In genomic region chr1:166281836-166282235, GRCm38 (mm10) we compare ENCODE assay signal across 16 mouse cellular contexts. TPM values are rescaled to one million over a fixed set of nuclear protein-coding genes. Genes with fewer than 3 reads are reported as not detected.
DNase-seq lines count a peak whose midpoint lies in the region; ATAC-seq and TF ChIP-seq lines count a peak whose summit lies in the region.
"Had no signal": no experiment of that assay in that cellular context is flagged by ENCODE, and none has a peak within 500 bp of the region (broad histone marks: within the 10 kb centered on the region; RNA-seq: fewer than 3 reads in every experiment).

No protein-coding gene starts in this region.

- H3K9ac ChIP-seq in forebrain, embryonic 13.5 days, result 0 out of 2 replicates have a peak overlapping the region, but pooled peaks have one; percentile 16
- no peak overlapping the region for H3K9ac ChIP-seq in hindbrain, postnatal 0 days (replicated peaks; ENCODE audit: low read length)
- H3K9ac ChIP-seq in neural tube, embryonic 12.5 days, result no peak overlapping the region
- H3K9ac ChIP-seq: heart, embryonic 12.5 days had no signal

- peak overlapping the region; percentile 93 for H3K27ac ChIP-seq in forebrain, embryonic 13.5 days
- H3K27ac ChIP-seq in hindbrain, postnatal 0 days, result peak overlapping the region; percentile 46
- H3K27ac ChIP-seq in neural tube, embryonic 12.5 days, result no peak overlapping the region
- H3K27ac ChIP-seq: gastrocnemius, adult 2 months had no signal

- peak; percentile 16 for DNase-seq in embryo, embryonic 11 days
- no peak for DNase-seq in embryo, embryonic 9.5 days (ENCODE audit: extremely low spot score)
- peak; percentile 25 for DNase-seq in hindbrain, postnatal 0 days (ENCODE audit: low spot score)
- no peak for DNase-seq in cerebellum, adult 9-11 months
- no peak for DNase-seq in left cerebral cortex, adult 8-10 months (ENCODE audit: low spot score in 2 of 2)
- DNase-seq in layer of hippocampus, adult 9-10 months (ENCODE audit: low spot score), result no peak
- DNase-seq: gastrocnemius, adult 2 months; thymus, adult 18-20 months had no signal

- H3K4me1 ChIP-seq in forebrain, embryonic 13.5 days, result peaks cover 90% of the 10 kb centered on the region
- H3K4me1 ChIP-seq in hindbrain, postnatal 0 days (ENCODE audit: insufficient read depth, low read length), result peaks cover 50% of the 10 kb centered on the region
- H3K4me1 ChIP-seq in neural tube, embryonic 12.5 days, result peaks cover 66% of the 10 kb centered on the region

- no peak overlapping the region for H3K4me2 ChIP-seq in forebrain, embryonic 13.5 days
- no peak overlapping the region for H3K4me2 ChIP-seq in hindbrain, postnatal 0 days (ENCODE audit: low read depth, low read length)
- H3K4me2 ChIP-seq in neural tube, embryonic 12.5 days (replicated peaks), result peak overlapping the region; percentile 45

- 5% methylated on average over 3 of the region's 3 CpGs for WGBS in forebrain, embryonic 13.5 days
- WGBS in hindbrain, postnatal 0 days, result 30% methylated on average over 3 of the region's 3 CpGs
- WGBS in neural tube, embryonic 12.5 days, result 15% methylated on average over 3 of the region's 3 CpGs

- ATAC-seq in forebrain, embryonic 13.5 days, result no peak
- no peak for ATAC-seq in hindbrain, postnatal 0 days
- ATAC-seq in neural tube, embryonic 12.5 days (ENCODE audit: low FRiP score, low read depth), result no peak

- H3K27me3 ChIP-seq in forebrain, embryonic 13.5 days, result no peaks in the 10 kb centered on the region
- no peaks in the 10 kb centered on the region for H3K27me3 ChIP-seq in hindbrain, postnatal 0 days (ENCODE audit: insufficient read depth, low read length)
- H3K27me3 ChIP-seq in neural tube, embryonic 12.5 days (replicated peaks), result no peaks in the 10 kb centered on the region
- H3K27me3 ChIP-seq: heart, embryonic 12.5 days had no signal

- no peak for TF ChIP-seq CTCF in hindbrain, postnatal 0 days (IDR thresholded peaks at IDR 0.05; ENCODE audit: low read depth)

- H3K36me3 ChIP-seq in forebrain, embryonic 13.5 days (ENCODE audit: poor library complexity, severe bottlenecking), result no peaks in the 10 kb centered on the region
- no peaks in the 10 kb centered on the region for H3K36me3 ChIP-seq in hindbrain, postnatal 0 days (ENCODE audit: insufficient read depth, low read length)
- no peaks in the 10 kb centered on the region for H3K36me3 ChIP-seq in neural tube, embryonic 12.5 days
- H3K36me3 ChIP-seq: heart, embryonic 12.5 days had no signal

- H3K9me3 ChIP-seq in forebrain, embryonic 13.5 days (replicated peaks), result no peaks in the 10 kb centered on the region
- no peaks in the 10 kb centered on the region for H3K9me3 ChIP-seq in hindbrain, postnatal 0 days (ENCODE audit: low read length)
- no peaks in the 10 kb centered on the region for H3K9me3 ChIP-seq in neural tube, embryonic 12.5 days
- H3K9me3 ChIP-seq: heart, embryonic 12.5 days had no signal

- H3K4me3 ChIP-seq in forebrain, embryonic 13.5 days, result no peak overlapping the region
- H3K4me3 ChIP-seq in hindbrain, postnatal 0 days (ENCODE audit: low read length), result no peak overlapping the region
- no peak overlapping the region for H3K4me3 ChIP-seq in neural tube, embryonic 12.5 days

RNA-seq across cellular contexts. Expression of gene Ildr2, which starts 27.9 kb away (rescaled TPM):
- polyA plus RNA-seq in forebrain, embryonic 13.5 days (2015; fragmentation: Nextera tagmentation; extraction: Ambion mirVana), result 4.5 and 5.3 TPM in 2 replicates
- total RNA-seq in hindbrain, postnatal 0 days (2014; rRNA removed), result 23.0 and 25.8 TPM in 2 replicates
- 5.3 and 5.9 TPM in 2 replicates for polyA plus RNA-seq in hindbrain, postnatal 0 days (2015; fragmentation: Nextera tagmentation; extraction: Ambion mirVana)
- 5.1 and 5.3 TPM in 2 replicates for polyA plus RNA-seq in neural tube, embryonic 12.5 days (2016; fragmentation: Nextera tagmentation; extraction: Ambion mirVana)
- 10 to 100 TPM; 82.4 to 90.9 (median 86.5) TPM for total RNA-seq in left cerebral cortex, adult 8-10 months (2022)
- total RNA-seq: megakaryocyte, adult 5-6 weeks had no signal

RNA-seq across cellular contexts. Expression of gene Mael, which starts 43.3 kb away (rescaled TPM):
- polyA plus RNA-seq in forebrain, embryonic 13.5 days (2015; fragmentation: Nextera tagmentation; extraction: Ambion mirVana), result not detected in 2 replicates
- total RNA-seq in hindbrain, postnatal 0 days (2014; rRNA removed), result not detected in 2 replicates
- 0.21 and 0.26 TPM in 2 replicates for polyA plus RNA-seq in hindbrain, postnatal 0 days (2015; fragmentation: Nextera tagmentation; extraction: Ambion mirVana)
- not detected in 2 replicates for polyA plus RNA-seq in neural tube, embryonic 12.5 days (2016; fragmentation: Nextera tagmentation; extraction: Ambion mirVana)
- not detected for total RNA-seq in left cerebral cortex, adult 8-10 months (2022)
- total RNA-seq: gastrocnemius, adult 2 months; layer of hippocampus, adult 18-20 months; megakaryocyte, adult 5-6 weeks had no signal
- polyA plus RNA-seq: heart, embryonic 12.5 days; intestine, embryonic 14.5 days; limb, embryonic 11.5 days; small intestine, adult 2 months had no signal

Comparison
In these comparisons a context has a peak if more than half of its experiments do, and no peak if none do; other contexts are left out.
1. DNase-seq: peak in embryo, embryonic 11 days (single experiment) and hindbrain, postnatal 0 days (single experiment); none in embryo, embryonic 9.5 days (single experiment), cerebellum, adult 9-11 months (single experiment), left cerebral cortex, adult 8-10 months (0 of 2) and layer of hippocampus, adult 9-10 months (single experiment).